Mouse (Mus musculus) B cell, adult (primary cell): ENCODE data around the gene Psmb3. TPM values are rescaled to one million over a fixed set of nuclear protein-coding genes. Genes with fewer than 3 reads are reported as not detected.

Experiments
- total RNA-seq: library from RNA; stranded (reverse); gene quantifications from 4 replicates; pipeline ENCODE4 v1.2.4, GENCODE M21; 2023; ENCODE audit not compliant: inconsistent age

Gene Psmb3
- total RNA-seq = 103 to 113 TPM (median 110 TPM) in 4 replicates

GRCm38 (mm10) chr11:97703039-97703826 is at the start of gene Psmb3:
TSS of gene Psmb3 (plus strand) at chr11:97703399.

DNA sequence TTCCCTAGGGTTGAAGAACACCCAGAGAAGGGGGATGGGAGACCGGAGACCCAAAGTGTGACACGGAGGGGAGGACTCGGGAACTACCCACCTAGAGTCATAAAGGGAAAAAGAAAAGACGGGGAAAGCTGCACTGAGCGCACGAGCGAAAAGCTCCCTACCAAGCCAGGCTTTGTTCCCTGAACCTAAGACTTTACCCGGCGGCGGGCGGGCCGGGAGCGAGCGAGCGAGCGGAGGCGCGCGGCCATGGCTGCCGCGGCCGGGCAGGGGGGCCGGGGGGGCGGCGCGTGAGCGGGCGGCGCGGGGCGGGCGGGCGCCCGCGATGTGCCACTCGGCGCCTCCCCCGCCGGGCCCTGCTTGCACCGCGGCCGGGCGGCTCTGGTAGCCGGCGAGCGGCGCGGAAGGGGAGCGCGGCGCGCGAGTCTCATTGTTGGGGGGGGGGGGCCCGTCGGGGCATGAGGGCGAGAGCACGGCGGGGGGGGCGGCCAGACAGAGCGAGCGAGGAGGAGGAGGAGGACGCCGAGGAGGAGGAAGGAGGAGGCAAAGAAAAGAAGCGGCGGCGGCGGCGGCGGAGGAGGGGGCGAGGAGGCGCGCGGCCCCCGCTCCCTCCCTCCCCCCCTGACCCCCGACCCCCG is 40.2 kb upstream of the Psmb3 start, which contains the start of gene Mllt6:
TSS of gene Mllt6 (plus strand) at position 522 of the 635 bp plus-strand sequence.

DNA sequence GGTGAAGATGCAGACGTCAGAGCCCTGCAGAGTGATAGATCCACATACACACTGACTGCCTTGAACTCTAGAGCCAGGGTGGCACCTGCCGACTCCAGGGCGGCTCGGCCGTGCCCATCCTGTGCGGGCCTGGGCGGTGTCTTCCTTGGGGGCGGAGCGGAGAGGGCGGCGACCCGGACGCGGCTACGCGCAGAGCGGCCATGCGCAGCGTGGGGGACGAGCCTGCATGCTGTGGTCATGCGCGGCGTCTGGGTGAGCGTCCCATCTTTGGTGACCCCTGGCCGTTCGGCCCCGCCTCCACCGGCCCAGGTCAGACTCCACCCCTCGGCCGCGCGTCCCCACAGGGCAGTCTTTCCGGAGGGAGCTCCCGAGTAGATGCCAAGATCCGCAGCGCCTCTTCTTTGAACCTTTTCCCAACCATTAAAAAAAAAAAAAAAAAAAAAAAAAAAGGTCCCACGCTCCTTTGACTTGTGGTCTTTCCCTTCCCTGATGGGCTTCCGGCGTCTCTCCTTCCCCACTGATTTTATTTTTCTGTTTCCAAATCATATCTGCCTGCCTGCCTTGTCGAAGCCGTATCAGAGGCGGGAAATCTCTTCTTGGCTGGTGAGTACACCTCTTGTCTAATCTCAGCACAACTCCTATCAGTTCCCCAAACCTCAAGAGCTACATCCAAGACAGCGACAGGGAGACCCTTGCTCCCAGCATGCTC is 17.4 kb upstream of the Psmb3 start, which contains the start of gene Cisd3:
TSS of gene Cisd3 (plus strand) at position 214 of the 709 bp plus-strand sequence.

GRCm38 (mm10) chr11:97700003-97700745 is 3.0 kb upstream of the Psmb3 start, which contains the start of gene Pcgf2:
TSS of gene Pcgf2 (minus strand) at chr11:97700497.

DNA sequence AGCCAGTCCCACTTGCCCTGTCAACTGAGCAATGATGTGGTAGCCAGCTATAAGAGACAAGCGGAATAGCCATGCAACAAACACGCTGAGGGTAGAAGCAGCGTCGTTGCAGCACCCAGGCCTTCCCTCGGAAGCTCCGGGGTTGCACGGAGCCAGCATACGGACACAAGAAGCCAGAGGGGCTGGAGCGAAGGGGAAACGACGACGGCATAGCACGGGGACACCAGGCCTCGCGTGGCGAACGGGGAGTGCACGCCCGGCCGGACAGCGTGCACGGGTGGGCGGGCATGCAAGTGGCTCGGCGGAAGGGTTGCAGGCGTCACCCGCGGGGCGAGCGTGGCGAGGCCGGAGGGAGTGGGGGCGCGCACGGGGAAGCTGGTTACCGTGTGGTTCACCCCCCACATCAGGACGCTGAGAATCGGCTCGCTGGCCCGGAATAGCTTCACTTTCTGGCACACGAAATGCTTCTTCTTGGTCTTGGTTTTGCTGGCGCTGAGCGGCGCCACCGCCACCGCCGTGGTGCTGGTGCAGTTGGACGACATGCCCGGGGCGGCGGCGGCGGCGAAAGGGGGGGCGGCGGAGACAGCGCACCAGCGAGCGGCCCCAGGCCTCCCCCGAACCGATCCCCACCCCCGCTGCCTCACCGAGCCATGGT is 41.0 kb downstream of the Psmb3 start, which contains the start of gene Pip4k2b:
TSS of gene Pip4k2b (minus strand) at position 642 of the 655 bp plus-strand sequence.

Other genes starting within 250 kb of the Psmb3 start
- gene 4933428G20Rik, start 203.1 kb upstream of the Psmb3 start, total RNA-seq = not detected in 4 replicates
- gene Srcin1, start 127.2 kb upstream of the Psmb3 start, total RNA-seq = 0.10 to 0.18 TPM (median 0.12 TPM) in 3 of 4 replicates, not detected in the other
- gene Epop, start 73.7 kb upstream of the Psmb3 start, total RNA-seq = 3.9 to 5.4 TPM (median 4.9 TPM) in 4 replicates
- 167 to 179 TPM (median 171 TPM) in 4 replicates for gene Mllt6, start 40.0 kb upstream of the Psmb3 start, total RNA-seq
- gene Cisd3, start 17.6 kb upstream of the Psmb3 start, total RNA-seq = 34.6 to 52.3 TPM (median 44.4 TPM) in 4 replicates
- not detected in 4 replicates for gene Pcgf2, start 2.9 kb upstream of the Psmb3 start, total RNA-seq
- 60.0 to 64.7 TPM (median 63.4 TPM) in 4 replicates for gene Pip4k2b, start 41.3 kb downstream of the Psmb3 start, total RNA-seq
- 56.4 to 62.6 TPM (median 59.3 TPM) in 4 replicates for gene Cwc25, start 63.2 kb downstream of the Psmb3 start, total RNA-seq
- gene 1700001P01Rik, start 72.5 kb downstream of the Psmb3 start, total RNA-seq = 0.96 TPM in 1 of 4 replicates, not detected in the others
- gene Rpl23, start 79.0 kb downstream of the Psmb3 start, total RNA-seq = 1,799 to 2,035 TPM (median 2,014 TPM) in 4 replicates
- 61.3 to 67.6 TPM (median 65.8 TPM) in 4 replicates for gene Lasp1, start 95.6 kb downstream of the Psmb3 start, total RNA-seq
- gene B230217C12Rik, start 137.4 kb downstream of the Psmb3 start, total RNA-seq = 0.45 to 0.75 TPM (median 0.48 TPM) in 3 of 4 replicates, not detected in the other
- 0.45 to 0.93 TPM (median 0.88 TPM) in 4 replicates for gene Fbxo47, start 180.8 kb downstream of the Psmb3 start, total RNA-seq